Mouse (Mus musculus) CH12.LX (cell line): Measurements from ENCODE around the gene Cped1.

Experiments used
- CHD2 ChIP-seq: IDR thresholded peaks from 2 replicates; pipeline ENCODE4 v1.6.1; 2011; ENCODE audit warnings: low read length, improper control_type of control experiment
- CTCF ChIP-seq, 2 experiments: IDR thresholded peaks in 1 of 2; conservative IDR thresholded peaks in 1 of 2; 2 replicates each; pipeline ENCODE4 v1.5.1; 2011 to 2012; ENCODE audit warnings: low read depth in 2 of 2, low read length in 2 of 2, improper control_type of control experiment in 1 of 2, inconsistent platforms in 1 of 2, mild to moderate bottlenecking in 1 of 2, moderate library complexity in 1 of 2
- E2F4 ChIP-seq: IDR thresholded peaks from 2 replicates; pipeline ENCODE4 v1.6.1; 2011; ENCODE audit warnings: low read depth, low read length, improper control_type of control experiment; ENCODE audit not compliant: insufficient replicate concordance
- EP300 ChIP-seq: IDR thresholded peaks from 2 replicates; pipeline ENCODE4 v1.6.1; 2011; ENCODE audit warnings: low read length, improper control_type of control experiment
- ETS1 ChIP-seq: conservative IDR thresholded peaks from 2 replicates; pipeline ENCODE4 v1.6.1; 2012; ENCODE audit warnings: low read depth, mild to moderate bottlenecking, inconsistent platforms, low read length, improper control_type of control experiment, moderate library complexity
- GABPA ChIP-seq: IDR thresholded peaks from 2 replicates; pipeline ENCODE4 v1.6.1; 2012; ENCODE audit warnings: low read depth, low read length, improper control_type of control experiment, inconsistent platforms; ENCODE audit not compliant: insufficient replicate concordance
- IRF4 ChIP-seq: IDR thresholded peaks from 2 replicates; pipeline ENCODE4 v1.6.1; 2014; ENCODE audit warnings: low read depth, mild to moderate bottlenecking, inconsistent platforms, low read length, improper control_type of control experiment
- MAFK ChIP-seq: IDR thresholded peaks from 2 replicates; pipeline ENCODE4 v1.6.1; 2011; ENCODE audit warnings: low read length, improper control_type of control experiment; ENCODE audit not compliant: insufficient replicate concordance
- MAX ChIP-seq: IDR thresholded peaks from 2 replicates; pipeline ENCODE4 v1.6.1; 2011; ENCODE audit warnings: low read length, improper control_type of control experiment
- MEF2A ChIP-seq: IDR thresholded peaks from 2 replicates; pipeline ENCODE4 v1.6.1; 2014; ENCODE audit warnings: low read depth, mild to moderate bottlenecking, inconsistent platforms, low read length, improper control_type of control experiment, borderline replicate concordance
- MXI1 ChIP-seq: IDR thresholded peaks from 2 replicates; pipeline ENCODE4 v1.6.1; 2011; ENCODE audit warnings: mild to moderate bottlenecking, low read depth, low read length, improper control_type of control experiment
- POLR2A ChIP-seq: IDR thresholded peaks from 2 replicates; pipeline ENCODE4 v1.6.1; 2011; ENCODE audit warnings: low read depth, mild to moderate bottlenecking, improper control_type of control experiment, low read length
- POLR2AphosphoS2 ChIP-seq: IDR thresholded peaks from 2 replicates; pipeline ENCODE4 v1.6.1; 2011; ENCODE audit warnings: low read depth, low read length, improper control_type of control experiment
- ZMIZ1 ChIP-seq: IDR thresholded peaks from 2 replicates; pipeline ENCODE4 v1.6.1; 2012; ENCODE audit warnings: low read depth, mild to moderate bottlenecking, inconsistent platforms, low read length, improper control_type of control experiment

DNA sequence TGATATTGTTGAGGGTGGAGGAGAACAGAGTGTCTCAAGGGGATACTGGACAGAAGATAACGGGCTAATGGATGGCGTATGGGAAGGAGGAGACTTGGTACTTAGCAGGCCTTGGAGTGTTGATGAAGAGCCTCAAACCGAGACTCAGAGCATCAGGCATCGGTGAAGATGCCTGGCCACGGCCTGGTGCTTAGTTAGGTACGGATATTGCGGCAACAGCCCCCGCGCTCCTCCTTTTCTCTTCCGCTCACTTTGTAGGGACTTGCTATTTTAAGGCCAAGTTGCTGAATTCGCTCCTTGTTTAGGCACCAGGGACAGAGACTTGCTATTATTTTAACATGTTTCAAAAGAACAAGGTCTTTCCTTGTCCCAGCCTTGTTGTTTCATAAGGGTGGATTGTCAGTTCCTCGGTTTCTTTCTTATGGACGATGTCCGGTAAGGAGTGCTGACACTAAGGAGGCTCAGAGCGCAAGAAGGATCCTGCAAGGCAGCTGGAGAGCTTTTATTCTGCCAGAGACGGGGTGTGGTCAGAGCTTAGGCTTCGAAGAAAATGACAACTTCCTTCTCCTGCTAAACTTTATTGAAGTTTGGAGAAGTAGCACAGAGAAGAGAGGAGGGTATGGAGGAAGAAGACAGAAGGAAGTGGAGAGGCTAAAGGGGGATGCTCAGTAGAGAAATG is 16.9 kb downstream of the Cped1 start:
- TF ChIP-seq CTCF (conservative IDR thresholded peaks at IDR 0.05 in 1 of 2, IDR thresholded peaks at IDR 0.05 in 1 of 2; ENCODE audit: low read depth in 2 of 2, low read length in 2 of 2) (no peak), CHD2 (no peak), MXI1 (no peak), ZMIZ1 (no peak), POLR2AphosphoS2 (no peak), IRF4 (no peak), MEF2A (no peak), EP300 (no peak), POLR2A (no peak), ETS1 (no peak), GABPA (no peak), E2F4 (no peak), MAX (no peak), MAFK (no peak)
